Mouse (Mus musculus): ENCODE measurements around the gene Sp100.

Sp100 gene

GRCm38 (mm10) chr1:85751932-85752680, 102.3 kb downstream of the Sp100 start:
- DNase-seq = no peak

- no peak for DNase-seq
These were observed 107.9 kb downstream of the Sp100 start for GRCm38 (mm10) chr1:85757531-85758230.

- DNase-seq = no peak
These were observed 108.6 kb downstream of the Sp100 start for GRCm38 (mm10) chr1:85758231-85758968.

GRCm38 (mm10) chr1:85758969-85759293, 109.1 kb downstream of the Sp100 start:
- no peak for DNase-seq
